Mouse (Mus musculus) gastrocnemius, postnatal 4 days (tissue): ENCODE data around the gene Lpcat2. TPM values are rescaled to one million over a fixed set of nuclear protein-coding genes. Genes with fewer than 3 reads are reported as not detected.

ENCODE experiments used
- DNase-seq, 2 experiments: peaks; one replicate each; pipeline ENCODE4 v3.0.0; 2021 to 2022; ENCODE audit warnings: low spot score in 2 of 2, mixed read lengths in 2 of 2
- long read RNA-seq, 2 experiments: library from polyadenylated mRNA; stranded (forward); transcript quantifications; one replicate each; pipeline ENCODE4 v2.0.0; 2021
- total RNA-seq, 2 experiments: library from RNA; stranded (reverse); gene quantifications; 2 replicates each; pipeline ENCODE4 v1.2.3; 2021

Gene Lpcat2
- 1 to 10 TPM; 2.2 to 2.5 TPM for total RNA-seq
- long read RNA-seq, experiment 1, partial matches to known transcripts, result 0 of 5 reads
- long read RNA-seq, experiment 1, other reads (novel, unspliced or antisense), result 2 of 5 reads
- long read RNA-seq, experiment 2, transcript Lpcat2-201 (14 exons, 2,811 nt), result major isoform, 10 of 11 reads
- long read RNA-seq, experiment 2, partial matches to known transcripts, result 0 of 11 reads
- long read RNA-seq, experiment 2, other reads (novel, unspliced or antisense), result 1 of 11 reads

DNA sequence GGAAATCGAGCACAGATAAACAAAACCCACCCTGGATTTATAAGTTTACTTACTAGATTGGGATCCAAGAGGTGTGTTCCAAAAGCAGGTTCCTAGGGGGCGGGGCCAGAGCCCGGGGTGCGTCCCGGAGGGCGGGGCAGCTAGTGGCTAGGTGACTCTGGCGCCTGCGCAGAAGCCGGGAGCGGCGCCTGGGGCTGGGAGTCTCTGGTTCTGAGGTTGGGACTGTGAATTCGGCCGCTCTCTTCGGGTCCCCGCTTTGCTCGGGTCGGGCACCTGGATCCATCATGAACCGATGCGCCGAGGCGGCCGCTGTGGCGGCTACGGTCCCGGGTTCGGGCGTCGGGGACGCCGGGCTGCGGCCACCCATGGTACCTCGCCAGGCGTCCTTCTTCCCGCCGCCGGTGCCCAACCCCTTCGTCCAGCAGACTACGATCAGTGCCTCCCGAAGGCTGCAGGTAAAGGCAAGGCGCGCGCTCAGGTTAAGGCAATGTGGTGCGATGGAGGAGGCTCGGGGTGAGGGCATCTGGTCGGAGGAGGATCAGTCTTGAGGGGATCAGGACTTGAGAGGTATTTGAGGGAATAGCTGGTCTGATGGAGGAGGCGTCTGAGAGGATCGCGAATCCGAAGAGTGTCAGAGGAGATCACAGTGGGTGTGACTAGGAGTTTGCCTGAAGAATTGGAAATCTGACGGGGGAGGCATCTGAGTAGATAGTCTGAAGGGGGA, at the start of gene Lpcat2:
Gene Lpcat2 (plus strand): TSS at position 169 of the 724 bp plus-strand sequence.
- DNase-seq, result peak; percentile 44 to 57

- DNase-seq, result no peak
These were observed 42.4 kb upstream of the Lpcat2 start for GRCm38 (mm10) chr8:92812773-92813172.

DNA sequence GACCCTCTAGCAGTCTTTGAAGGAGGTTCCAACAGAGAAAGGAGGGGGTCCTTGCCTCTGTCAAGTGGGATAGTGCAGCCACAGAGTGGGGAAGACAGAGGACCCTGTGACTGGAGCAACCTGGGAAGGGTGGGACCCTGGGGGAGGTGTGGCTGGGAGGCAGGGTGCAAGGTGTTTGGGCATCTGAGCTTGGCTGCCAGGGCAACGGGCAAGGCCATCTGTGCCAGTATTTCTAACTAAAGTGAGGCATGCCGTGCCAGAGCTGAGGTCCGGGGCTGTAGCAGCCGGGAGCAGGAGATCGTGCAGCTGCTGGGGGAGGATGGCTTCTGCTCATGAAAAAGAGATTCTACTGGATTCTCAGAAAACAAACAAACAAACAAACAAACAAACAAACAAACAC, 39.5 kb upstream of the Lpcat2 start:
- DNase-seq, result no peak

- peak; percentile 85 to 90 for DNase-seq
These were observed 37.0 kb upstream of the Lpcat2 start for GRCm38 (mm10) chr8:92817928-92818818.

- no peak for DNase-seq
These were observed 34.0 kb upstream of the Lpcat2 start for GRCm38 (mm10) chr8:92821151-92821550.

DNA sequence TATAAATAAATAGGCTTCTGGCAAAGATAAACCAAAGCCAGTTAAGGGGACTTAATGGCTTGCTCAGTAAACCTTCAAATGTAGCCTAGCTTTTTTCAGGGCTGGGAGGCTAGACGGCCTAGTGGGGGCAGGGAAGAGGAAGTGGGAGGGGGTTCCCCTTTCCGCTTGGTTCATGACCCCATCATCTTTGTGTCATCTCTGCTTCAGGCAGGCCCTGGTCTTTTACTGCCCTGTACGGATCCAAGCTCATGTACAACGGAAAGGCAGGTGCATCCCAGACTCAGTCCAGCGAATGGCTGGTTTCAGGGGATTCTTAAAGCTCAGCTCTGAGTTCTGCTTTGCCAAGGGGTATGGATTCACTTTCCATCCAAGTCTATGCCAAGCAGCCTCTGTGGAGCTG, 32.8 kb upstream of the Lpcat2 start:
- DNase-seq, result no peak

- peak; percentile 46 to 61 for DNase-seq
These were observed 29.1 kb upstream of the Lpcat2 start for GRCm38 (mm10) chr8:92825991-92826390.

DNA sequence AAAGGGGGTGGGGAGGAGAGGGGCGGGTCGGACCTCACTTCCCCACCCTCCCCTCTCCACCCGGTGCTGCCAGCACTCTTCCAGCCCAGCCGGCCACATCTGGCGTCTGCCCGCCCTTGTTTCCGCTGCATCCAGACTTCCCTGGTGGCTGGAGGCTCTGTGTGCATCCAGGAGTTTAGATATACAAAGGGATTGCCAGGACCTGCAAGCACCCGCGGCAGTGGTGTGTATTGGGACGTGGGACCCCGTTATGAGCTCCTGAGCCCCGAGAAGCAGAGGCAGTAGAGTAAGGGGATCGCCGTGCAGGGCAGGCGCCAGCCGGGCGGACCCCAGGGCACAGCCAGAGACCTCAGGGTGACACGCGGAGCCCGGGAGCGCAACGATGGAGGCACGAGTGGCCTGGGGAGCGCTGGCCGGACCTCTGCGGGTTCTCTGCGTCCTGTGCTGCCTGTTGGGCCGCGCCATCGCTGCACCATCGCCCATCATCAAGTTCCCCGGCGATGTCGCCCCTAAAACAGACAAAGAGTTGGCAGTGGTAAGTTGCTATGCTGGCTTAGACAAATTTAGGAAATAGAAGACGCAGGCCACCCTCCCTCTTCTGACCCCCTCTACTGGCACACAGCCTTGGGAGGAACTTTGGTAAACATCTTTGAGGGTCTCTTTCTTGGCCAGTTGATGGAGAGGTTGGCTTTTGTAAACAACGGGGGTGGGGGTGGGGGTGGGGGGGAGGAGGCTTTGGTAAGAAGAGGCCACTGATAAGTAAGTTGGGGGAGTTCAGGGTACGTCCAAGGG, 27.7 kb upstream of the Lpcat2 start, which contains the start of gene Mmp2:
Gene Mmp2 (plus strand): TSS at position 49 of the 792 bp plus-strand sequence.
- DNase-seq, result peak; percentile 57 to 75

- peak; percentile 75 to 84 for DNase-seq
These were observed 26.8 kb upstream of the Lpcat2 start for GRCm38 (mm10) chr8:92828251-92828743.

GRCm38 (mm10) chr8:92834065-92834731, 20.9 kb upstream of the Lpcat2 start:
- no peak for DNase-seq

GRCm38 (mm10) chr8:92834786-92835500, 20.2 kb upstream of the Lpcat2 start:
- DNase-seq, result no peak

DNA sequence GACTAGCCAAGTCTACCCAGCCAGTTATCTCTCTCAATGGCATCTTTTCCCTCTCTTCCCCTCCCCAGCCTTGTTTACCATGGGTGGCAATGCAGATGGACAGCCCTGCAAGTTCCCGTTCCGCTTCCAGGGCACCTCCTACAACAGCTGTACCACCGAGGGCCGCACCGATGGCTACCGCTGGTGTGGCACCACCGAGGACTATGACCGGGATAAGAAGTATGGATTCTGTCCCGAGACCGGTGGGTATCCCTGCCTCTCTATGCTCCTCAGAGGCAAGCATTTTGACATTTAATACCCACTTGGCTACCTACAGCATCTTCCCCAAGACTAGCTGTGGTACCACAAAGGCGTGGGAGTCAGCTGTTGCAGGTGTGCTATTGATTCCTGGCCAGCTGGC, 19.2 kb upstream of the Lpcat2 start:
- DNase-seq, result no peak

GRCm38 (mm10) chr8:92838616-92839015, 16.5 kb upstream of the Lpcat2 start:
- no peak for DNase-seq

GRCm38 (mm10) chr8:92839161-92839560, 16.0 kb upstream of the Lpcat2 start:
- no peak for DNase-seq

DNA sequence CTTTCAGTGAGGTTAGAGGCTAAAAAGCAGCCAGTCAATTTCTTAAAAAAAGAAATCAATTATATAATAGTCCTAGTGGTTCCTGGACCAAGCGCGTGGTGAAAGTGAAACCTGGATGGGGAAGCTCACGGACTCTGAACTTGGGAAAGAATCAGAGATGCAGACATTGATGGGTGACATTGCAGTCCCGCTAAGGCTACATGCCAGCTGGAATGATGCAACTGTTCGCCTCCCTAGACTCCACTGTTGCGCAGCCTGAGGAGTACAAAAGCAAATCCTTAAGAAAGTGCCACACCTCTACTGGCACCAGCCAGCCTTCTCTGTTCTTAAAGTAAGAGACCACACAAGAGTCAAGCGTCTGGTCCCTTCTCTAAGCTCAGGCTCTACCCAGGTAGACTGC, 15.3 kb upstream of the Lpcat2 start:
- DNase-seq, result no peak

DNA sequence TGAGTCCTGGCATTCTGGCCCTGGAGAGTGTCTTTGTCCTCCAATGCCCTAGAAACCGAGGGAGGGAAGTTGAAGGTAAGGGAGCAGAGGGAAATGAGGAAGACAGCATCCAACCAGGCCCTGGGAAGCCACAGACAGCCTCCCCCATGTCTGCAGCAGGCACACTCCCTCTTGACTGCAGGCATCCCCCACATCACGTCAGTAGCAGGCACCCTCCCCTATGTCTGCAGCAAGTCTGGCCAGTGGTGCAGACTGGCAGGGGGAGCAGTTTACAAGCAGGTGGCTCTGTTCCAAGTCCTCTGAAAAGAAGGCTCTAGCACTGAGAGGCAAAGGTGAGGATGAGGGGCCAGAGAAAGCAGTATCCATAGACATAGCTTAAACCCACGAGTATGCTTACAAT, 8.5 kb upstream of the Lpcat2 start:
- no peak for DNase-seq

GRCm38 (mm10) chr8:92847299-92847698, 7.8 kb upstream of the Lpcat2 start:
- DNase-seq, result no peak

DNA sequence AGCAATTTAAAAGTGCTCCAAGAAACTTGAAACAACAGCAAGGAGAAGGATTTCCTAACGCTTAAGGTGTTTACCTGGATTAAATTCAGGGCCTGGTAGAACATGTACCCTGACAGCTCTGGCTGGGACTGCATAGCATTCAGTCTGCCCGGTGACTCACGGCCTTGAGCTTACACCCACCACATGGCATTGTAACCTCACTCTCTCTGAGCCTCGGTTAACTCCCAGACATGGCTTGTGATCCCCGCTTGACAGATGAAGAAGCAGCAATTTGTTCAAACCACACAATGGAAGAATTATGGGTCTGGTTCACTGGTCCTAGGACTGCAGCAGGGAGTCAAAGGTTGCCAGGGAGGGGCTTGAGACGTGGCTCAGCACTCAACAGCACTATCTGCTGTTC, 5.9 kb upstream of the Lpcat2 start:
- DNase-seq, result no peak

GRCm38 (mm10) chr8:92850239-92850638, 4.9 kb upstream of the Lpcat2 start:
- DNase-seq, result peak; percentile 86 to 93
